Mouse (Mus musculus) CD8-positive naive resting alpha-beta T cell, adult 2 months (primary cell): ENCODE data around the gene D630039A03Rik.
"Not testable (repeated sequence)": the region's sequence is repeated elsewhere in the genome, so short reads cannot be mapped to it uniquely, and the experiment has no call there.

ENCODE experiments used
- DNase-seq, 2 experiments: peaks; one replicate each; pipeline ENCODE4 v3.0.0; 2022; ENCODE audit warnings: low read depth in 2 of 2, low spot score in 2 of 2

Gene D630039A03Rik

DNA sequence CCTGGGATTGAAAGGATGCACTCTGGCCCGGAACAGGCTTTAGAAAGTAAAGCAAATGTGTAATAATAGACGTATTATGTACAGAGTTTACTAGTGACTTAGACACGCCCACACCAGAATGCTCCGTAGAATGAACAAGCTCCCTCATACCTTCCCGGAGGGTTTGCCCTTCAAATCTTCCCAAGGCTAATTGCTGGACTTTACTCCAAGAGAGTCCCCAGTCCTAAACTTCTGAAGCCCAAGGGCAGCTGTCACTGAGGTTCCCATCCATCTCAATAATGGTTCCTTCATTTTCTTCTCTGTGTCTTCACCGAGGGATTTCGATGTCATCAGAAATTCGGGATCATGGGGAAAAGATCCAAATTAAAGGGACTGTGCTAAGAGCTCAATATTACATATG lies 26.3 kb downstream of the D630039A03Rik start:
- DNase-seq: no peak

DNA sequence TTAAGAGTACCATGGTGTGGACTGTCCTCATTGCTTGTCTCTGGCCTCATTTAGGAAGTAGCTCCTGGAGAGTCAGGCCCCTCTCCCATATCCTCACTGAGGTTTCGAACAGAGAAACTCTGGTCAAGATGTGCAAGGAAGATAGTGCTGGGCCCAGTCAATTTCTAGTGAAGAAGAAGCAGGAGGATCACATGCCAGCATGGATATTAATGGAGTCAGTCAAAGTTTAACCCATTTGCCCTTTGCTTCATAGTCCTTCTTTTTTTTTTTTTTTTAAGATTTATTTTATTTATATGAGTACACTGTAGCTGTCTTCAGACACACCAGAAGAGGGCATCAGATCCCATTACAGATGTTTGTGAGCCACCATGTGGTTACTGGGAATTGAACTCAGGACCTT lies 27.1 kb downstream of the D630039A03Rik start:
- not testable (repeated sequence) for DNase-seq

DNA sequence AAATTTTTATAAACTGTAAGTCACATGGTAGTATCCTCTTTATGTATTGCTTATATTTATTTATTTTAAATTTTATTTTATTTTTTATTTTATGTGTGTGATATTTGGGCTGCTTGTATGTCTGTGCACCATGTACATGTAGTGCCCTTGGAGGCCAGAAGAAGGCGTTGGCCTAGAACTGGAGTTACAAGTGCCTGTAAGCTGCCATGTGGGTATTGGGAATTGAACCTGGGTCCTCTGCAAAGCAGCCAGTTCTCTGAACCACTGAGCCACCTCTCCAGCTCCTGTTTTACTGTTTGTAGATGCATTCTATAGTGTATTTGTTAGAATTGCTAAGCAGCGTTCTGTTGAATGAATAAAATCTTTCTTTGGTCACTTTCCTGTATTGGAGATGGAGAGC lies 27.9 kb downstream of the D630039A03Rik start:
- no peak for DNase-seq

DNA sequence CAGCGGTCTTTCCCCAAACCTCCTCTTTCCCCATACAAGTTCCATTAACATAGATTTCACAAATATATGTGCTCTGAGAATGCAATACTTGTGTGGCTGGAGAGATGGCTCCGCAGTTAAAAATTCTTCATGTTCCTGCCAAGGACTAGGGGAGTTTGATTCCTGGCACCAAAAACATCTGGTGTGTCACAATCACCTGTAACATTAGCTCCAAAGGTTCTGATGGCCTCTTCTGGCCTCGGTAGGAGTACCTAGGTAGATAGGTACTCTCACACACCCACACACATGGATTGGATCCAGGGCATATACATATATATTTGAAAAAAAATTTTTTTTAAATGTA lies 29.2 kb downstream of the D630039A03Rik start:
- no peak for DNase-seq

DNA sequence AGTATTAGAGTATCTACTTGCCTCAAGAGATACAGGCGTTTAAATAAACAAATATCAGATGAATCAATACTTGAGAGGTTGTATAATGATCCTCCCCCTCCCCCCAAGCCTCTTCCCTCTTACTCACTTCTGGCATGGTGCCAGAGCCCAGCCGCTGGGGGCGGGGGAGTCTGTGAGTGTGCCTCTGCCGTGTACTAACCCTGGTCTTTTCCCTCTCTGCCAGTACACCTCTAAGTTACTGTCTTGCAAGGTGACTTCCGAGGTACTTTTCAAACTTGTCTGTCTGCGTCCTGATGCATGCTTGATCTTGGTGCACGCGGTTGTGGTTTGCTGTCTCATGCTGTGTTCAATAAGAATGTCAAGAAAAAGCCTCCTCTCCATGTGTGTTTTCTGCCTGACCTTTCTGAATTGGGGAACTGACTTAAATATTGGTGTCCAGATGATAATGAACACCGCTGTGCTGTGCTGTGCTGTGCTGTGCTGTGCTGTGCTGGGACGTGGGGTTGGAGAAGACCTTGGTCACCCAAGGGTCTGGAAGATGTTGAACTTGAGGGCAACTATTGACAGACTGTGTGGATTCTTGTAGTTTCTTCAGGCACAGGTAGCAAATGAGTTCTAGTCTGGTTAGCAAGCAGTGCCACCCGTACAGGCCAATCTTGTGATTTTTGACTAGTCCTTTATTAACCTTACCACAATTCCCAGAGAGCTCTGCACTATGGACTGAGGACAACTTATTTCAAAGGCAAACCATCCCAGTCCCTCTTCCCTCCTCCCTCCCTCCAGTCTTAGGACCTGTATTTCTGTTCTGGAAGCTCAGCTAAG lies 29.8 kb downstream of the D630039A03Rik start:
- peak in 1 of 2 experiments; percentile 16 for DNase-seq

DNA sequence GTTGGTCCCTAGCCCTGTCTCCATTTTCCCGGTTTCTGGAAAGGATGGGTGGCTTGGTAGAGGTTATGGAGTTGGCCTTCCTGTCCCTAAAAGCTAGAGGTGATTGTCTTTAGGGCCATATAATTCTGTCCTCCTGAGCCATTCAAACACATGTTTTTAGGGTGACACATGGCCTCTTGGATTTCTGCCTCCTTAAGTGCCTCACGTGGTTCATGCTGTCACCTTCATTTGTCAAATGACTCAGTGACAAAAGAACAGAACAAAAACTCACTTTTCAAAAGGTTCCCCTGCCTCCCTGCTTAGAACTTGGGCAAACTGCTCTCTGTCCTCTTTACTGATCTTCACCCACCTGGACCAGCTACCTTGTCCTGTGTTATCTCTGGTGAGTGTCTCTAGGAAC lies 30.9 kb downstream of the D630039A03Rik start:
- DNase-seq: no peak

DNA sequence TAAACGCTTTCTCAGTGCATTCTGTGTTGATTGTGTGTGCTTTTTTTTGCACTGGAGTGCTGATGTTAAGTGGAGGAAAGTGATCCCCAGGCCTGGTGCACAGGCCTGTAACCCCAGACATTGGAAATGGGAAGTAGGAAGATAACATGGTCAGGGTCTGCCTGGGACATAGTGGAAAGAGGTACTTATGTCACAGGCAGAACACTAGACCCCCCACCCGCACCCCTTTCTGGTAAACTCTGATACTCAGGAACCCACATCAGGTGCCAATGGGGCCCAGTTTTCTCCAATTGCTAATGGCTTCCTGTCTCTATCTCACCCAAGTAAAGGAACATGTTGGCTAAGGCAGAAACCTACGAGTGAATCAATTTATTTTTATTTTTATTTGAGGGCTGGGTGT lies 31.6 kb downstream of the D630039A03Rik start:
- DNase-seq: no peak

DNA sequence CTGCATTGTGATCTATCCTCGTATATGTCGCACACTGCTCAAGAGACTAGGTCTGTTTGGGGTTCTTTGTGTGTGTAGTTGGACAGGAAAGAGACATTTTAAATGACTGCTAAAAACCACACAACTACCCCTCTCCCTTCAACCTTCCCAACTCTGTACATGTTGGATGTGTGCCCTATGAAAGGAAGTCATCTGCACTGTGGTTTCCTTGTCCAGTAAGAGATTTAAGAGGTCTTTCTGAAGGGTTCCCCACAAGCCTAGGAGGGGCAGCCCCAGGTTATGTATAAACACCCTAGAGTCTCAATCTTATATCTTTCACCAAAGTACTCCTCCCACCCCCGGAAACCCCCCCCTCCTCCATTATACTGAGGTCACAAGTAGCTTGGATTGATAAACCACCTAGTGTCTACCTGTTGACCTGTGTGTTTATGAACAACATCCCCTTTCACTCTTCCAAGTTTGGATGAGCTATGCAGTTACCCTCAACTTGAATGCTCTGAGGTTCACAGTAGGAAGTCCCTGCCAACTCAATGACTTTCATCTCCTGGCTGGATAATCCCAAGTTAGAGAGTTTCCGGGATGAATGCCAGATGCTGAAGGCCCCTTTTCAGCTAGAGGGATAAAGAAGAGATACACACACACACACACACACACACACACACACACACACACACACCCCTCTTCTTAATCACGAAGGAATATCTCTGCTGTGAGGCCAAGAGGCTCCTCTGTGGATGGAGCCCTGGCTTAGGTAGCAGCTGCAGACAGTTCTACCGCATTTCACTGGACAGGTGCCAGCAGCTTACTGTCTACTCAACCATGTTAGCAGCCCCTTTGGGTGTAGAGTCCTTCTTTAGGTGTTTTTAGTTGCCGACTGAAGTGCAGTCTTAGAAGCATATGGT lies 32.3 kb downstream of the D630039A03Rik start:
- no peak for DNase-seq

DNA sequence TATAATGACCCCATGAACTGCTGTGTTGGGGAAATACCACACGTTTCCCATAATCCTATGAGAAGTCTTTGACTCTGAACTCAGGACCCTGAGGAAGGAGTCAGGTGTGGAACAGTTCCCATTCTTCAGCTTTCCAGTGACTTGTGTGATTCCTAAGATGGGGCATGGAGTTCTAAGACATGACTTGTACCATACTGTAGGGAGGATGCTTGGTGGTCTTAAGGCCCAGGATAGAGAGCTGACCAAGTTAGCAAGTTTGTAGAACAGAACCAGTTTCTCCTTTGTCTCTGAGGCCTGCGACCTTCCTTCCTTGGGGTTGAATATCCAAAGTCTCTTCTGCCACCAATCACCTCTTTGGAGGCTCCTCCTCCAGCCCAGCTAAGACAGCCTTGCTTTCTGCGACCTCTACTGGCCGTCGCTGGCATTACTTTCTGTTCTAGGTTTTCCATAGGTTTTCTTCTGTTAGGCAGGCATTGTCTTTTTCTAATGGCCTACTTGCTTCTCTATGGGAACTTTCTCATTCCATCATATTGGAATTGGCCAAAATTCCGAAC lies 36.2 kb downstream of the D630039A03Rik start:
- peak; percentile 69 to 81 for DNase-seq

DNA sequence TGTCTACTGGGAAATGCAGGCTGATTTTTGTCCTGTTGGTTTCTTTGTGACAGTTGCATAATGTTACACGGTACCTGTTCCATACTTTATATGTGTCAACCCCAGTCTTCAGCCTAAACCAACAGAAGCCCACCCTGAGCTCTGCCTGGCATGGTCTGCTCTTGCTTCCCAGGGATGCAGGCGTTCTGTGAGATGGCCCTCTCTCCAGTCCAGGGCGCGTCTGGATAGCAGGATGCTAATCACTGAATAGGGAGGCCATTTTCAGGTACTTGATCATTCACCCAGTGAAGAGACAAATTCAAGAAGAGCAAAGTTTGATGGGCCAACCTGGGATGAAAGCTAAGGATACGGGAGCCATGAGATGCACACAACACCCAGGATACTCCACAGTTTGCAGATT lies 37.0 kb downstream of the D630039A03Rik start:
- no peak for DNase-seq

DNA sequence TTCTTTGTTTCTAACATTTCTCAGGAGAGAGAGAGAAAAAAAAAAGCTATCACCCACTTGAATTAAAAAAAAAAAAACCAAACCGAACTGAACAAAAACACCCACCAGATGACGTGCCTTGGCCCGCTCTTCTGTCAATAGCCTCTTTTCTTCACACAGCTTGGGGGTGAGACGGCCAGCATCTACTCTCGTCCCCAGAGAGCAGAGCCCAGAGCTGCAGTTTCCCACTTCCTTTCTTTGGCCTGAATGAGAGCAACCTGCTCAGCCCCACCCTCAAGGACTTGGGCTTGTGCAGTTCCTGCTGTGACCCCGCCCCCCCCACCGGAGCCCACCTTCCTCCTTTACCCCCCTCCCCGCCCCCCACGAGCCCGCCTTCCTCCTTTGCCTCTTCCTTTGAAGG lies 48.6 kb downstream of the D630039A03Rik start:
- peak; percentile 14 to 28 for DNase-seq

DNA sequence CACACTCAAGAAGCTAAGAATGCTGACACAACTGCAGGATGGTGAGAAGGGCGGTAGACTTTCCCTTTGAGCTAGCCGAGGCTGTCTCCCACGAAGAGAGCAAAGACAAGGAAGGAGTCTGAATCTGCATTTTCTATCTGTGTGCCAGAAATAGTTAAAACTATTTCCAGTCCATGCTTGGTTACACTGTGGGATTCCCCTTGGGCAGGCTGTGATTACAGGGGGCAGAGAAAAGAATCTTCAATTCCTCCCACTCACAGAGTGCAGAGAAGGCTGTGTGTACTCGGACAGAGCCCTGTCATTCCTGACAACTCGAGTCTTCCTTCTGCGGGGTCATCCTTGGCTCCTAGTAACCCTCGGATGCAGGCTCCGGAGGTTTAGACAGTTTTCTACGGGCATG lies 49.1 kb downstream of the D630039A03Rik start:
- no peak for DNase-seq

DNA sequence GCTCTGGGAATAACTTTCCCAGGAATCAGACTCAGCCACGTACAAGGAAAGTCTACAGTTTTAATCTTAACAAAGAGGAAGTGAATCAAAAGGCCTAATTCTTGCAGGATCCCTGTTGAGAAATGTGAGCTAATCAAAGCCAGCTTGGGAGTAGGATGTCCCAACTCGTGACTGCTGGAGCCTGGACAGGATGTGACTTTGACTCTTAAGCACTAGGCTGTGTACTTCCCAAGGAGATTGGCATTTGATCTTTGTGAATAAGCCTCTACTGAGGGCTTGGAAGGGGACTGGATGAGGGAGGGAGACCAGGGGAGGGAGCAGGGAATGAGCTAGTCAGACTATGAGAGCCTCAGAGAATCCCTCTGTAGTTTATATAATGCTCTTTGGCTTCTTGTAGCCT lies 50.0 kb downstream of the D630039A03Rik start:
- no peak for DNase-seq

DNA sequence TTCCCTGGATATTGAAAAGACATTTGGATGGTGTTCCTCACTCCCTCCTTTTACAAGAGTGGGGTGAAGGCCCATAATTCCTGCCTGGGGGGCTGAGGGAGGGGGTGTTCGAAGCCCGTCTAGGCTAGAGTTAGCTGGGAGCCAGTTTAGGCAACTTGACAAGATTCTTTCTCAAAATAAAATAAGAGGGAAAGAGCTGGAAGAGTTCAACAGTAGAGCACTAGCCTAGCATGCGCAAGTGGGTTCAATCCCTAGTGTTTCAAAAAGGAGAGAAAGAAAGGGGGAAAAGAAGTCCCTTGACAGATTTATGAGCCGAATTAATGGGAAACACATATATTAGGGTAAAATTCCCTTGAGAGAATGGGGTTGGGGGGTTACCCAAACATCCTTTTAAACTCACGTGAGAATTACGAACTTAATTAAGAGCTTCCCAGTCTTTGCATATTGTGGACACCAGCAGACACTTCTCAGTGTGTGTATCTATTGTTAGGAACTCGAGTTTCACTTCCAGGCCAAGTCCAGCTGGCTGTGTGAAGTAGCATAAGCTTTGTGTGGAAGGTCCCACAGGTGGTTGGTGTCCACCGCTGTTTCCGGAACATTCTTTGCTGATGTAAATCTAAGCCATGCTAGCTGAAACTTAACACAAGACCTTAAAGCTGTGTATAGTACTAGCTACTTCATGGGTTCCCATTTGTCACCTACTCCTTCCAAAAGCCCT lies 53.7 kb downstream of the D630039A03Rik start:
- DNase-seq: no peak

DNA sequence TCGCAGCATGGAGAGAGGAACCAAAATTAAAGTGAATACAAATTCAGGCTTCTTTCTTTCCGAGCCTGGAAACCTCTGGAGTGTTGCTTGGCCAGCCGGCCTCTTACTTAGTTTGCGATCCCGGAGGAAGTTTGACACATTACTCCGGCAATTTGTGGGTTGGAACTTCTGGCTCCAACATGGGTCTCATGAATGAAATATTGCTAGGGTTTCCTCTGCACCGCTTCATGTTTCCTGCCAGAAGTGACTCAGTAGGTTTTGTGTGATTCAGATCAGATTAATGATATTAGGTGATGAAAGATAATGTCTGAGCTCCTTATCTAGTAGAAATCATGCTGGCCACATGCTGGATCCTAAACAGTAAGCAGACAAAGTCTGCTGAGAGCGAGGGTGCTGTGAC lies 54.2 kb downstream of the D630039A03Rik start:
- DNase-seq: no peak

DNA sequence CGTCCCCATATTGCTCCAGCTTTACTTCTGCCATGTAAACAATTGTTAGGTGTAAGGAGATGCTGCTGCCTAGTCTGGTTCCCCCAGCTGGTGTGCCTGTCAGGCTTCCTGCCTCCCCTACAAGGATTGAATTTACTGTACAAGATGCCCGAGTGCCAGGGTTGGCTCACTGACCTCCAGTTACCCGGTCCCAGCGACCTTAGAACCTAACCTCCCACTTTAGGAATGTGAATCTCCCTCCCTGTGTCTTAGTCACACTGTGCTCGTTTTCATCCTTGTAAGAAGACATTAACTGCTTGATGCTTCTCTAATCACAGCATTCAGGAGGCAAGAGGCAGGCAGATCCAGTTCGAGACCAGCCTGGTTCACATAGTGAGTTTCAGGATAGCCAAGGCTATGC lies 54.9 kb downstream of the D630039A03Rik start:
- DNase-seq: no peak

DNA sequence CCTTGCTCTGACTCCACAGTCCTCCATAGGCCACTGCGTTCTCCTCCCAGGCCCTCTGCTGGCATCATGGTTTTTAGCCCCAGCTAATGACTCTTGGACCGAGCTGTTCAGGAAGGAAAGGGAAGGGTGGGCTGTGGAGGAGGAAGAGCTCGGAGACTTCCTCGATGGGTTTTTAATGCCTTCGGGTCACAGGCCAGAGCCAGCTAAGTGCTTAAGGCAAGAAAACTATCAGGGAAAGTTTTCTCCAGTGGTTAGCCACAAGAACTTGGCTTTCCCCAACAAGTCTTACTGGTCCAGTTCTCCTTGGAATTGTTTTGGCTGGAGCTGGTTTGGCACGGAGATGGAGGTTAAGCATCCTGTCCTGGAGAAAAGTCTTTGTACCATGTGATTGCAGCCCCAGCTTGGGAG lies 55.9 kb downstream of the D630039A03Rik start:
- DNase-seq: no peak
